ENCODE assay signal across 16 mouse cellular contexts in genomic region chr17:45836253-45836652, GRCm38 (mm10).
DNase-seq lines count a peak whose midpoint lies in the region; ATAC-seq and TF ChIP-seq lines count a peak whose summit lies in the region.
"Had no signal": no experiment of that assay in that cellular context is flagged by ENCODE, and none has a peak within 500 bp of the region (broad histone marks: within the 10 kb centered on the region; RNA-seq: fewer than 3 reads in every experiment).

No protein-coding gene starts in this region.

- H3K27me3 ChIP-seq in lung, embryonic 16.5 days (ENCODE audit: control insufficient read depth, insufficient read depth, low read depth, low read length) = no peaks in the 10 kb centered on the region
- H3K27me3 ChIP-seq in intestine, postnatal 0 days (replicated peaks; ENCODE audit: control insufficient read depth, insufficient read depth, low read length) = no peaks in the 10 kb centered on the region
- H3K27me3 ChIP-seq: forebrain, embryonic 13.5 days had no signal

- H3K9ac ChIP-seq in lung, embryonic 16.5 days (ENCODE audit: low read length) = no peak overlapping the region
- no peak overlapping the region for H3K9ac ChIP-seq in intestine, postnatal 0 days (ENCODE audit: low read depth, low read length)
- H3K9ac ChIP-seq: forebrain, embryonic 13.5 days had no signal

- no peak overlapping the region for H3K4me3 ChIP-seq in lung, embryonic 16.5 days (ENCODE audit: low read length)
- no peak overlapping the region for H3K4me3 ChIP-seq in intestine, postnatal 0 days (ENCODE audit: low read depth, low read length)
- H3K4me3 ChIP-seq: forebrain, embryonic 13.5 days; midbrain, embryonic 10.5 days had no signal

- H3K4me2 ChIP-seq in lung, embryonic 16.5 days (ENCODE audit: low read depth, low read length) = no peak overlapping the region
- no peak overlapping the region for H3K4me2 ChIP-seq in intestine, postnatal 0 days (replicated peaks; ENCODE audit: low read depth)
- H3K4me2 ChIP-seq: forebrain, embryonic 13.5 days; liver, embryonic 11.5 days had no signal

- H3K9me3 ChIP-seq in lung, embryonic 16.5 days (ENCODE audit: control insufficient read depth, low read length) = 0 out of 2 replicates have a peak, but pooled peaks cover under 1% of the 10 kb centered on the region
- no peaks in the 10 kb centered on the region for H3K9me3 ChIP-seq in intestine, postnatal 0 days (ENCODE audit: control insufficient read depth)
- H3K9me3 ChIP-seq: forebrain, embryonic 13.5 days had no signal

- DNase-seq in cerebellum, adult 18-20 months = peak; percentile 23 to 30
- no peak for DNase-seq in cerebellum, adult 8-10 months
- DNase-seq in lung, postnatal 25 days (ENCODE audit: low spot score) = no peak
- peak; percentile 15 for DNase-seq in lung, postnatal 14 days
- DNase-seq in layer of hippocampus, postnatal 36 days = no peak
- DNase-seq in layer of hippocampus, postnatal 25 days (ENCODE audit: extremely low spot score in 1 of 2, low spot score in 1 of 2) = no peak
- DNase-seq: adrenal gland, postnatal 36 days; embryo, embryonic 11 days; gastrocnemius, postnatal 36 days; heart, postnatal 10 days; thymus, adult 2 months had no signal

- peak; percentile 51 for ATAC-seq in lung, embryonic 16.5 days (ENCODE audit: low read depth)
- peak; percentile 22; the same call in 1 of the 2 replicates for ATAC-seq in intestine, postnatal 0 days
- ATAC-seq: forebrain, embryonic 13.5 days had no signal

- peaks cover 12% of the 10 kb centered on the region for H3K4me1 ChIP-seq in lung, embryonic 16.5 days (replicated peaks; ENCODE audit: control insufficient read depth, insufficient read depth, low read length)
- peaks cover 10% of the 10 kb centered on the region; the same call in 1 of the 2 replicates for H3K4me1 ChIP-seq in intestine, postnatal 0 days (replicated peaks; ENCODE audit: control insufficient read depth, insufficient read depth, low read length)

- WGBS in lung, embryonic 16.5 days = 40% methylated on average over 7 of the region's 7 CpGs
- WGBS in intestine, postnatal 0 days = 39% methylated on average over 7 of the region's 7 CpGs

- H3K36me3 ChIP-seq in lung, embryonic 16.5 days (ENCODE audit: control insufficient read depth, insufficient read depth, low read length) = no peaks in the 10 kb centered on the region
- no peaks in the 10 kb centered on the region for H3K36me3 ChIP-seq in intestine, postnatal 0 days (ENCODE audit: control insufficient read depth, insufficient read depth)
- H3K36me3 ChIP-seq: midbrain, embryonic 10.5 days had no signal

- no peak for TF ChIP-seq CTCF in intestine, postnatal 0 days (IDR thresholded peaks at IDR 0.05; ENCODE audit: low read depth)

- no peak overlapping the region for H3K27ac ChIP-seq in lung, embryonic 16.5 days (ENCODE audit: low read length)
- no peak overlapping the region for H3K27ac ChIP-seq in intestine, postnatal 0 days (ENCODE audit: low read depth, low read length)
- H3K27ac ChIP-seq: forebrain, embryonic 13.5 days; midbrain, embryonic 10.5 days had no signal

Comparison
In these comparisons a context has a peak if more than half of its experiments do, and no peak if none do; other contexts are left out.
1. DNase-seq: peak in cerebellum, adult 18-20 months (2 of 2) and lung, postnatal 14 days (single experiment); none in cerebellum, adult 8-10 months (single experiment), lung, postnatal 25 days (single experiment), layer of hippocampus, postnatal 36 days (0 of 2) and layer of hippocampus, postnatal 25 days (0 of 2).